ENCODE assay signal across 9 mouse cellular contexts in genomic region chr4:145017745-145018144, GRCm38 (mm10).
DNase-seq lines count a peak whose midpoint lies in the region; ATAC-seq and TF ChIP-seq lines count a peak whose summit lies in the region.
"Had no signal": no experiment of that assay in that cellular context is flagged by ENCODE, and none has a peak within 500 bp of the region (broad histone marks: within the 10 kb centered on the region; RNA-seq: fewer than 3 reads in every experiment).

No protein-coding gene starts in this region.

- TF ChIP-seq POLR2A in bone marrow, adult 2 months (IDR thresholded peaks at IDR 0.05; ENCODE audit: borderline replicate concordance, control insufficient read depth, low read depth, low read length), result no peak

- no peak for TF ChIP-seq CTCF in bone marrow, adult 2 months (IDR thresholded peaks at IDR 0.05; ENCODE audit: control insufficient read depth, insufficient read depth, low read length)

- H3K27ac ChIP-seq in bone marrow, adult 2 months (ENCODE audit: control insufficient read depth, insufficient read depth, low read depth, low read length, poor library complexity), result peak overlapping the region; percentile 30; the same call in 1 of the 2 replicates
- peak overlapping the region; percentile 11 for H3K27ac ChIP-seq in lung, embryonic 16.5 days (ENCODE audit: low read length)
- no peak overlapping the region for H3K27ac ChIP-seq in midbrain, embryonic 14.5 days (replicated peaks; ENCODE audit: low read depth, low read length)
- H3K27ac ChIP-seq: stomach, embryonic 15.5 days had no signal

- H3K27me3 ChIP-seq in lung, embryonic 16.5 days (ENCODE audit: control insufficient read depth, insufficient read depth, low read depth, low read length), result no peaks in the 10 kb centered on the region
- no peaks in the 10 kb centered on the region for H3K27me3 ChIP-seq in midbrain, embryonic 14.5 days (ENCODE audit: control insufficient read depth, insufficient read depth, low read length)
- H3K27me3 ChIP-seq: stomach, embryonic 15.5 days had no signal

- intact Hi-C loops in left cerebral cortex, postnatal 14 days (cut with DNase I), result no loop called here

- peak; percentile 41 to 59 for DNase-seq in left cerebral cortex, postnatal 14 days (ENCODE audit: low spot score in 2 of 2)
- DNase-seq in left cerebral cortex, adult 11 months (ENCODE audit: low spot score), result no peak
- peak; percentile 64 for DNase-seq in heart, postnatal 4 days
- DNase-seq in embryo, embryonic 10.5 days (ENCODE audit: low spot score), result no peak
- DNase-seq in midbrain, embryonic 14.5 days, result no peak

- H3K9me3 ChIP-seq in lung, embryonic 16.5 days (ENCODE audit: control insufficient read depth, low read length), result no peaks in the 10 kb centered on the region
- no peaks in the 10 kb centered on the region for H3K9me3 ChIP-seq in midbrain, embryonic 14.5 days (ENCODE audit: control insufficient read depth, low read length)
- H3K9me3 ChIP-seq: stomach, embryonic 15.5 days had no signal

- WGBS in bone marrow, adult 2 months, result 42% methylated on average over 2 of the region's 2 CpGs
- WGBS in lung, embryonic 16.5 days, result 21% methylated on average over 2 of the region's 2 CpGs
- WGBS in midbrain, embryonic 14.5 days, result 85% methylated on average over 2 of the region's 2 CpGs

- H3K4me3 ChIP-seq in bone marrow, adult 2 months (replicated peaks; ENCODE audit: control insufficient read depth, low read depth, low read length), result no peak overlapping the region
- no peak overlapping the region for H3K4me3 ChIP-seq in lung, embryonic 16.5 days (ENCODE audit: low read length)
- H3K4me3 ChIP-seq in midbrain, embryonic 14.5 days (replicated peaks; ENCODE audit: low read depth, low read length), result no peak overlapping the region
- H3K4me3 ChIP-seq: stomach, embryonic 15.5 days had no signal

- peaks cover 11% of the 10 kb centered on the region for H3K4me1 ChIP-seq in bone marrow, adult 2 months (ENCODE audit: control insufficient read depth, insufficient read depth, low read length)
- H3K4me1 ChIP-seq in lung, embryonic 16.5 days (replicated peaks; ENCODE audit: control insufficient read depth, insufficient read depth, low read length), result peaks cover 19% of the 10 kb centered on the region
- H3K4me1 ChIP-seq in midbrain, embryonic 14.5 days (ENCODE audit: control insufficient read depth, insufficient read depth, low read length), result no peaks in the 10 kb centered on the region

- ATAC-seq in lung, embryonic 16.5 days (ENCODE audit: low read depth), result peak; percentile 77
- no peak for ATAC-seq in monocyte, adult 5-6 weeks (replicated peaks; ENCODE audit: insufficient number of reproducible peaks, low FRiP score, low TSS enrichment, poor library complexity, severe bottlenecking)
- ATAC-seq in midbrain, embryonic 14.5 days (ENCODE audit: low FRiP score, low TSS enrichment), result no peak

- no peak overlapping the region for H3K4me2 ChIP-seq in lung, embryonic 16.5 days (ENCODE audit: low read depth, low read length)
- H3K4me2 ChIP-seq in midbrain, embryonic 14.5 days (ENCODE audit: low read length), result no peak overlapping the region
- H3K4me2 ChIP-seq: stomach, embryonic 15.5 days had no signal

- H3K9ac ChIP-seq in lung, embryonic 16.5 days (ENCODE audit: low read length), result no peak overlapping the region
- no peak overlapping the region for H3K9ac ChIP-seq in midbrain, embryonic 14.5 days (replicated peaks; ENCODE audit: low read length)
- H3K9ac ChIP-seq: stomach, embryonic 15.5 days had no signal

- no peaks in the 10 kb centered on the region; the same call in none of the 2 replicates for H3K36me3 ChIP-seq in lung, embryonic 16.5 days (ENCODE audit: control insufficient read depth, insufficient read depth, low read length)
- H3K36me3 ChIP-seq in midbrain, embryonic 14.5 days (ENCODE audit: control insufficient read depth, insufficient read depth, low read length), result peaks cover 44% of the 10 kb centered on the region

Comparison
In these comparisons a context has a peak if more than half of its experiments do, and no peak if none do; other contexts are left out.
1. DNase-seq: peak in left cerebral cortex, postnatal 14 days (2 of 2) and heart, postnatal 4 days (single experiment); none in left cerebral cortex, adult 11 months (single experiment), embryo, embryonic 10.5 days (single experiment) and midbrain, embryonic 14.5 days (single experiment).